Mouse (Mus musculus) megakaryocyte, embryonic 14.5 days (primary cell): ENCODE data around the gene Abcb7.

ENCODE experiments used
- FLI1 ChIP-seq: IDR thresholded peaks from 2 replicates; pipeline ENCODE4 v1.6.1; 2012; ENCODE audit warnings: low read length, inconsistent platforms, mixed read lengths
- GATA1 ChIP-seq: IDR thresholded peaks from 3 replicates; pipeline ENCODE4 v1.6.1; 2012; ENCODE audit warnings: mixed read lengths, low read length, inconsistent platforms, borderline replicate concordance

DNA sequence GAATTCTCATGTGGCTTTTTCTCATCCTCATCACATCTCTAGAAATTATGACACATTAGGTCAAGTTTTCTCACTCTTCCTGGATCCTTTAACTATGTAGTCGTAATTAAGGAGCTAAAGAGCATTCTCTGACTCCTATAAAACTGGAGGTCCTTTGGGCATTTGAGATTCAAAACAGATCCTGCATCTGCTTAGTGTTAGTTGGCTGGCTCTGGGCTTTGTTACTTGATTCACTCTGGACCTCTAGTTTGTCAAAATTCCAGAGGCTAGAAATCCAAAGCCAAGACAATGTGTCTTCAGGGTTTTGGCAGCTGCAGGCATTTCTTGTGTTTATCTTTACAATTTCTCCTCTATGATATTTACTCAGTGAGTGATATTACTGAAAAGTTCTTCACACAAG lies 157.1 kb downstream of the Abcb7 start:
- TF ChIP-seq FLI1 (no peak), GATA1 (no peak)
